Mouse (Mus musculus) intestine, embryonic 16.5 days (tissue): ENCODE data around the gene Patl2. TPM values are rescaled to one million over a fixed set of nuclear protein-coding genes. Genes with fewer than 3 reads are reported as not detected.
A peak's percentile ranks its signal among the peaks of the same experiment; 100 is the strongest.

ENCODE experiments used
- ATAC-seq: fragments of 200-750 bp; cut with Nextera tagmentation; 2 replicates; pipeline ENCODE4 v1.8.0; 2017; ENCODE audit warnings: moderate TSS enrichment, moderate library complexity
- H3K27ac ChIP-seq: fragments of 300-500 bp; sonication (generic); 2 replicates; pipeline ENCODE4 v1.5.1; 2014; ENCODE audit warnings: mild to moderate bottlenecking, low read length
- H3K27me3 ChIP-seq: fragments of 300-500 bp; sonication (generic); replicated peaks from 2 replicates; pipeline ENCODE4 v1.6.1; 2014; ENCODE audit warnings: low read length, control low read depth, mixed read lengths; ENCODE audit not compliant: control insufficient read depth, insufficient read depth
- H3K36me3 ChIP-seq: fragments of 300-500 bp; sonication (generic); 2 replicates; pipeline ENCODE4 v1.6.1; 2014; ENCODE audit warnings: low read length, control low read depth; ENCODE audit not compliant: control insufficient read depth, insufficient read depth
- H3K4me1 ChIP-seq: fragments of 300-500 bp; sonication (generic); 2 replicates; pipeline ENCODE4 v1.6.1; 2014; ENCODE audit warnings: low read length, control low read depth, mixed read lengths; ENCODE audit not compliant: control insufficient read depth, insufficient read depth
- H3K4me2 ChIP-seq: fragments of 300-500 bp; sonication (generic); 2 replicates; pipeline ENCODE4 v1.6.1; 2014; ENCODE audit warnings: low read depth, low read length, control low read depth
- H3K4me3 ChIP-seq: fragments of 300-500 bp; sonication (generic); 2 replicates; pipeline ENCODE4 v1.5.1; 2014; ENCODE audit warnings: mild to moderate bottlenecking, low read length
- H3K9ac ChIP-seq: fragments of 300-500 bp; sonication (generic); 2 replicates; pipeline ENCODE4 v1.6.1; 2014; ENCODE audit warnings: low read depth, low read length
- H3K9me3 ChIP-seq: fragments of 300-500 bp; sonication (generic); 2 replicates; pipeline ENCODE4 v1.6.1; 2016; ENCODE audit warnings: low read length, control low read depth; ENCODE audit not compliant: control insufficient read depth
- WGBS: fragments of 180-500 bp; shearing (Covaris S2); extraction: QIAGEN DNeasy Blood & Tissue Kit; methylation state at CpG from one replicate; pipeline ENCODE4 v1.1.7; 2014; 5-methylcytosine and 5-hydroxymethylcytosine counted together
- polyA plus RNA-seq: library from polyadenylated mRNA; unstranded; fragments of >200 nt; fragmentation: Nextera tagmentation; extraction: Ambion mirVana; gene quantifications from 2 replicates; pipeline ENCODE4 v1.2.1, GENCODE M21; 2015

Patl2 gene
- polyA plus RNA-seq, 1 experiment from 2014 or later: 0.07 TPM

- WGBS: 95% methylated on average over 1 of the region's 1 CpGs
- peaks cover 10% of the 10 kb centered on the region for H3K4me1 ChIP-seq
- H3K9me3 ChIP-seq: no peaks in the 10 kb centered on the region
- H3K27ac ChIP-seq: no peak overlapping the region
- no peaks in the 10 kb centered on the region for H3K27me3 ChIP-seq
- ATAC-seq: no peak
- H3K4me2 ChIP-seq: no peak overlapping the region
- H3K36me3 ChIP-seq: peaks cover 4% of the 10 kb centered on the region; the same call in 1 of the 2 replicates
- H3K9ac ChIP-seq: no peak overlapping the region
- H3K4me3 ChIP-seq: no peak overlapping the region
Observed at GRCm38 (mm10) chr2:122151221-122151620, 34.8 kb downstream of the Patl2 start.

DNA sequence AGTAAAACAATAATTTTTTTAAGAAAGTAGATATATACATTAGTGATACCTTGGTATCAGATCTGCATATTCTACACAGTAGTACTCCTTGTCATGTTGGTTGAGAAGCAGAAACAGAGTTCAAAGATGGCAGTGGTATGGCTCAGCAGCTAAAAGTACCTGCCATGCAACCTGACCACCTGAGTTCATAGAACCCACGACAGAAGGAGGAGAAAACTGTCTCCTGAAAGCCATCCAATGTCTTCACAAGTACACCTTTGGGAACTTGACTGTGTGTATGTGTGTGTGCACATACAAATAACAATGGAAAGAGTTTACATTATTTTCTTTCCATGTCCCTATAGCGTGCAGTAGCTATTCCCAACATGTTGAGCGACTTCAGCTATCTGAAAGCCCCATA lies 36.3 kb downstream of the Patl2 start:
- Histone ChIP-seq H3K9me3 (no peaks in the 10 kb centered on the region), H3K4me3 (no peak overlapping the region)
- ATAC-seq: no peak

DNA sequence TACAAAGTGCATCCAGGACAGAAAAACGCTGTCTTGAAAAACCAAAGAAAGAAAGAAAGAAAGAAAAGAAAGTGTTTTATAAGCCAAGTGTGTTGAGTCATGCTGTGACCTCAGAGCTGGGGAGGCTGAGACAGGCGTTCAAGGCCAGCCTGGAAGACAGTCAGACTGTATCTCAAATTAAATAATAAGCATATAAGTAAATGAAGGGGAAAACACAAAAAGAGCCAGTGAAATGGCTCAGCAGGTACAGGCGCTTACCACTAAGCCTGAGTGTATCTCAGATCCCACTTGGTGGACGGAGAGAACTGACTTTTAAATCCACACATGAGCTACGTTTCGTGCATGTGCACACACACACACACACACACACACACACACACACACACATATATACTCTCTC lies 36.7 kb downstream of the Patl2 start:
- no peaks in the 10 kb centered on the region for H3K9me3 ChIP-seq
- H3K4me2 ChIP-seq: peak overlapping the region; percentile 73
- H3K4me3 ChIP-seq: 0 out of 2 replicates have a peak overlapping the region, but pooled peaks have one; percentile 92
- no peak overlapping the region for H3K27ac ChIP-seq
- peaks cover 4% of the 10 kb centered on the region; the same call in 1 of the 2 replicates for H3K36me3 ChIP-seq
- no peak overlapping the region for H3K9ac ChIP-seq
- ATAC-seq: no peak
- H3K4me1 ChIP-seq: peaks cover 10% of the 10 kb centered on the region
- H3K27me3 ChIP-seq: no peaks in the 10 kb centered on the region
- WGBS: 92% methylated on average over 6 of the region's 6 CpGs

More for the DNA sequence above, 36.3 kb downstream of the Patl2 start:
- Histone ChIP-seq H3K4me1 (peaks cover 10% of the 10 kb centered on the region), H3K9ac (no peak overlapping the region), H3K4me2 (no peak overlapping the region), H3K36me3 (peaks cover 4% of the 10 kb centered on the region; the same call in 1 of the 2 replicates), H3K27ac (no peak overlapping the region), H3K27me3 (no peaks in the 10 kb centered on the region)
- WGBS: 82% methylated on average over 3 of the region's 3 CpGs

- WGBS: 22% methylated on average over 18 of the region's 18 CpGs
- peak overlapping the region; percentile 92 for H3K4me3 ChIP-seq
- peak overlapping the region; percentile 83; the same call in 1 of the 2 replicates for H3K27ac ChIP-seq
- no peaks in the 10 kb centered on the region for H3K27me3 ChIP-seq
- H3K9me3 ChIP-seq: no peaks in the 10 kb centered on the region
- peak; percentile 57 for ATAC-seq
- peaks cover 10% of the 10 kb centered on the region for H3K4me1 ChIP-seq
- H3K36me3 ChIP-seq: peaks cover 4% of the 10 kb centered on the region; the same call in 1 of the 2 replicates
- H3K4me2 ChIP-seq: peak overlapping the region; percentile 73
- peak overlapping the region; percentile 89 for H3K9ac ChIP-seq
Observed at GRCm38 (mm10) chr2:122148242-122148917, 37.6 kb downstream of the Patl2 start.

- ATAC-seq: peak; percentile 97
- Histone ChIP-seq H3K9ac (peak within 1 kb of the TSS; percentile 89), H3K9me3 (no peaks in the 10 kb centered on the region), H3K4me2 (peak within 1 kb of the TSS; percentile 73), H3K36me3 (peaks cover 4% of the 10 kb centered on the region; the same call in 1 of the 2 replicates), H3K27ac (peak within 1 kb of the TSS; percentile 83), H3K27me3 (no peaks in the 10 kb centered on the region), H3K4me1 (peaks cover 10% of the 10 kb centered on the region), H3K4me3 (peak within 1 kb of the TSS; percentile 92)
- under 1% methylated on average over 40 of the region's 40 CpGs for WGBS
Observed at GRCm38 (mm10) chr2:122147508-122148241, 38.3 kb downstream of the Patl2 start, which contains the start of gene B2m. TSS of gene B2m (plus strand) at chr2:122147686.

- Histone ChIP-seq H3K27me3 (no peaks in the 10 kb centered on the region), H3K27ac (no peak overlapping the region), H3K36me3 (no peaks in the 10 kb centered on the region), H3K9me3 (no peaks in the 10 kb centered on the region), H3K4me1 (peaks cover 10% of the 10 kb centered on the region), H3K9ac (no peak overlapping the region), H3K4me2 (no peak overlapping the region), H3K4me3 (no peak overlapping the region)
- 73% methylated on average over 6 of the region's 6 CpGs for WGBS
- no peak for ATAC-seq
Observed at GRCm38 (mm10) chr2:122146687-122147086, 39.3 kb downstream of the Patl2 start.

- ATAC-seq: no peak
- Histone ChIP-seq H3K27me3 (no peaks in the 10 kb centered on the region), H3K4me3 (no peak overlapping the region), H3K4me1 (peaks cover 14% of the 10 kb centered on the region), H3K4me2 (no peak overlapping the region), H3K9me3 (no peaks in the 10 kb centered on the region), H3K27ac (no peak overlapping the region), H3K9ac (no peak overlapping the region), H3K36me3 (no peaks in the 10 kb centered on the region)
- 70% methylated on average over 4 of the region's 4 CpGs for WGBS
Observed at GRCm38 (mm10) chr2:122145756-122146155, 40.2 kb downstream of the Patl2 start.

GRCm38 (mm10) chr2:122143111-122143510 lies 42.9 kb downstream of the Patl2 start:
- Histone ChIP-seq H3K27me3 (no peaks in the 10 kb centered on the region), H3K4me2 (no peak overlapping the region), H3K4me3 (no peak overlapping the region), H3K9ac (no peak overlapping the region), H3K4me1 (peaks cover 6% of the 10 kb centered on the region; the same call in 1 of the 2 replicates), H3K36me3 (no peaks in the 10 kb centered on the region), H3K27ac (no peak overlapping the region), H3K9me3 (no peaks in the 10 kb centered on the region)
- ATAC-seq: no peak
- 93% methylated on average over 3 of the region's 3 CpGs for WGBS

DNA sequence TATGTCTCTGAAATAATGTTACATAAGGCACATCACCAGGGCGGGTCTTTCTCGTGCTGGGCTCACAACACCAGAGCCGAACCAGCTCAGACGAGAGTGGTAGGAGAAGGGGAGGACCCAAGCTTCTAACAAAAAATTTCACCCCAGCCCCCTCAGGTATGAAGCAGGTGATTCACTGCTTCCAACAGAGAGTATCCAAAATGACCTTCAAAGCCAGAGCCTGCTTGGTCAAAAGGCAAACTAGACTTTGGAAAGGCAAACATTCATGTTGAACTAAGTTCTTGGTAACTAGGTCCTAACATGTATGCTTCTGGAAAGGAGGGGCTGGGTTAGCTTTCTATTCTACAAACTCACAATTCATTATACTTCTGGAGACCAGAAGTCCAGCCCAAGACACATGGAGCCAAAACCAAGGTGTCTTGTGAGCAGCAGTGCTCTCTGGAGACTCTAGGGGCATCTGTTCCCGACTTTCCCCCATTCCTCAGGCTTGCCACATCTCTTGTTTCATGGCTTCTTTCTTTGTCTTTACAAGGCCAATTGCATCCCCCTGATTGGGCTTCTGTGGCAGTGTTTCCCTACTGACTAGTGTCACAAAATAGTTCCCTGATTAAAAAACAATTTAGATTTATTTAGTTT lies 44.5 kb downstream of the Patl2 start:
- no peak overlapping the region for H3K9ac ChIP-seq
- no peak for ATAC-seq
- H3K4me1 ChIP-seq: peaks cover 4% of the 10 kb centered on the region; the same call in 1 of the 2 replicates
- H3K4me3 ChIP-seq: no peak overlapping the region
- no peaks in the 10 kb centered on the region for H3K27me3 ChIP-seq
- no peaks in the 10 kb centered on the region for H3K9me3 ChIP-seq
- no peak overlapping the region for H3K27ac ChIP-seq
- H3K4me2 ChIP-seq: no peak overlapping the region
- no peaks in the 10 kb centered on the region for H3K36me3 ChIP-seq
- WGBS: 73% methylated on average over 5 of the region's 5 CpGs
